Mouse (Mus musculus) intestine, postnatal 0 days (tissue): ENCODE data around the gene Sipa1l1. TPM values are rescaled to one million over a fixed set of nuclear protein-coding genes. Genes with fewer than 3 reads are reported as not detected.

Source experiments
- ATAC-seq: fragments of 200-750 bp; cut with Nextera tagmentation; 2 replicates; pipeline ENCODE4 v1.8.0; 2017; ENCODE audit warnings: mild to moderate bottlenecking, moderate TSS enrichment, moderate library complexity
- H3K27ac ChIP-seq: fragments of 300-500 bp; sonication (generic); 2 replicates; pipeline ENCODE4 v1.5.1; 2014; ENCODE audit warnings: mild to moderate bottlenecking, low read depth, low read length, moderate library complexity
- H3K27me3 ChIP-seq: fragments of 300-500 bp; sonication (generic); replicated peaks from 2 replicates; pipeline ENCODE4 v1.6.1; 2014; ENCODE audit warnings: low read length, mixed read lengths; ENCODE audit not compliant: control insufficient read depth, insufficient read depth
- H3K36me3 ChIP-seq: fragments of 300-500 bp; sonication (generic); 2 replicates; pipeline ENCODE4 v1.6.1; 2014; ENCODE audit warnings: mild to moderate bottlenecking, moderate library complexity; ENCODE audit not compliant: control insufficient read depth, insufficient read depth
- H3K4me1 ChIP-seq: fragments of 300-500 bp; sonication (generic); replicated peaks from 2 replicates; pipeline ENCODE4 v1.6.1; 2014; ENCODE audit warnings: antibody characterized with exemption, low read length, mixed read lengths; ENCODE audit not compliant: control insufficient read depth, insufficient read depth
- H3K4me2 ChIP-seq: fragments of 300-500 bp; sonication (generic); replicated peaks from 2 replicates; pipeline ENCODE4 v1.6.1; 2014; ENCODE audit warnings: low read depth, mild to moderate bottlenecking, moderate library complexity
- H3K4me3 ChIP-seq: fragments of 300-500 bp; sonication (generic); 2 replicates; pipeline ENCODE4 v1.5.1; 2014; ENCODE audit warnings: low read depth, low read length
- H3K9ac ChIP-seq: fragments of 300-500 bp; sonication (generic); 2 replicates; pipeline ENCODE4 v1.6.1; 2014; ENCODE audit warnings: mild to moderate bottlenecking, low read depth, low read length
- H3K9me3 ChIP-seq: fragments of 300-500 bp; sonication (generic); 2 replicates; pipeline ENCODE4 v1.6.1; 2016; ENCODE audit warnings: mixed run types; ENCODE audit not compliant: control insufficient read depth
- CTCF ChIP-seq: sonication (generic); IDR thresholded peaks from 2 replicates; pipeline ENCODE4 v1.5.1; 2016; ENCODE audit warnings: low read depth, mild to moderate bottlenecking, control low read depth, antibody characterized with exemption, moderate library complexity
- WGBS: fragments of 180-500 bp; shearing (Covaris S2); extraction: QIAGEN DNeasy Blood & Tissue Kit; methylation state at CpG from one replicate; pipeline ENCODE4 v1.1.7; 2014; 5-methylcytosine and 5-hydroxymethylcytosine counted together
- polyA plus RNA-seq: library from polyadenylated mRNA; unstranded; fragments of >200 nt; fragmentation: Nextera tagmentation; extraction: Ambion mirVana; gene quantifications from 2 replicates; pipeline ENCODE4 v1.2.1, GENCODE M21; 2015

The Sipa1l1 gene
- polyA plus RNA-seq, 1 experiment from 2014 or later, result 10.2 TPM

DNA sequence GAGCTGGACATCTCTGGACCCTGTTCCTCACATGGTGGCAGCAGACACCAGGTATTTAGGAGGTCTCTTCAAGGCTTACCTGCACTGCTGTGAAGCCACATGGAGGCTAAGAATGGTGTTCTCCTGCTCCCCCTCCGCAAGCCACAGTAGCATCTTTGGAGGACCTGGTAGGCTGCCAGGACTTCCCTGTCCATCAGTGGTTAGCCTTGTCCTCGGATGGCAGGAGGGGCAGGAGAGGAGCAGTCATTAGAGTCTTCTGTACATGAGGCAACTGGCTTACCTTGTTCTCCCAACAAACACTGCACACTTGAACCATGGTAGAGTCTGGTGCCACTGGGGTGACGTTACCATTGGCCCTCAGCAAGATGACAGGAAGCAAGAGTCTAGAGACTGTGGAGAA is 198.9 kb downstream of the Sipa1l1 start:
- H3K4me2 ChIP-seq, result no peak overlapping the region
- no peak overlapping the region for H3K4me3 ChIP-seq
- no peak overlapping the region for H3K9ac ChIP-seq
- H3K4me1 ChIP-seq, result peaks cover 9% of the 10 kb centered on the region; the same call in 1 of the 2 replicates
- 0 out of 2 replicates have a peak, but pooled peaks have one; percentile 7 for TF ChIP-seq CTCF
- H3K36me3 ChIP-seq, result peaks cover 10% of the 10 kb centered on the region
- H3K27me3 ChIP-seq, result no peaks in the 10 kb centered on the region
- no peak overlapping the region for H3K27ac ChIP-seq
- no peaks in the 10 kb centered on the region for H3K9me3 ChIP-seq
- no peak for ATAC-seq
- WGBS, result 91% methylated on average over 3 of the region's 3 CpGs

- Histone ChIP-seq H3K4me3 (no peak overlapping the region), H3K27me3 (no peaks in the 10 kb centered on the region), H3K4me1 (peaks cover 6% of the 10 kb centered on the region; the same call in 1 of the 2 replicates), H3K36me3 (peaks cover 14% of the 10 kb centered on the region), H3K9ac (no peak overlapping the region), H3K9me3 (no peaks in the 10 kb centered on the region), H3K4me2 (no peak overlapping the region), H3K27ac (no peak overlapping the region)
- TF ChIP-seq CTCF, result no peak
- no peak for ATAC-seq
- 86% methylated on average over 5 of the region's 5 CpGs for WGBS
Measured at GRCm38 (mm10) chr12:82369402-82370160, 200.5 kb downstream of the Sipa1l1 start.

- no peak for TF ChIP-seq CTCF
- Histone ChIP-seq H3K4me3 (no peak overlapping the region), H3K36me3 (peaks cover 14% of the 10 kb centered on the region), H3K4me2 (no peak overlapping the region), H3K27ac (no peak overlapping the region), H3K9ac (no peak overlapping the region), H3K27me3 (no peaks in the 10 kb centered on the region), H3K9me3 (no peaks in the 10 kb centered on the region), H3K4me1 (peaks cover 6% of the 10 kb centered on the region; the same call in 1 of the 2 replicates)
- 73% methylated on average over 3 of the region's 3 CpGs for WGBS
- ATAC-seq, result no peak
Measured at GRCm38 (mm10) chr12:82371266-82371665, 202.1 kb downstream of the Sipa1l1 start.

GRCm38 (mm10) chr12:82374020-82374419 is 204.9 kb downstream of the Sipa1l1 start:
- no peak overlapping the region for H3K27ac ChIP-seq
- no peaks in the 10 kb centered on the region for H3K4me1 ChIP-seq
- no peaks in the 10 kb centered on the region for H3K9me3 ChIP-seq
- H3K4me2 ChIP-seq, result no peak overlapping the region
- H3K4me3 ChIP-seq, result no peak overlapping the region
- H3K36me3 ChIP-seq, result peaks cover 14% of the 10 kb centered on the region; the same call in 1 of the 2 replicates
- H3K9ac ChIP-seq, result no peak overlapping the region
- ATAC-seq, result no peak
- H3K27me3 ChIP-seq, result no peaks in the 10 kb centered on the region
- no peak for TF ChIP-seq CTCF

DNA sequence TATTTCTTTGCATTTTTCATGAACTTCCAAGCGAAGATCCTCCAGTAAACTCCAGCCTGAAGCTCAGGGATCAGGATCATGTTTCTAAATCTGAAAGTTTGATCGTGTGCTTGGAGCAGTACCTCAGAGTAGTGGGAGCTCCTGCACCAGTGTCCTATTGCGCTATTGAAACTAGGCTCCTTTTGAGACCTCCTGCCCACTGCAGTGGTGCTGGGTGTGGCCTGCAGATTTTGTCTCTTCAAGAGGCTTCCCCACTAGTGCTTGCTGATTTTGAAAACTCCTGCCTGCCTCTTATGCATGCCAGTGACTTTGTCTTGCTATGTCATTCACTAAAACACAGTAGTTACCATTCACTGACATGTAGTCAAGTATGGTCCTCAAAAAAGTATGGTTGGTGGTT is 213.8 kb downstream of the Sipa1l1 start:
- no peaks in the 10 kb centered on the region for H3K4me1 ChIP-seq
- ATAC-seq, result no peak
- 87% methylated on average over 3 of the region's 3 CpGs for WGBS
- no peaks in the 10 kb centered on the region for H3K27me3 ChIP-seq
- no peak overlapping the region for H3K4me2 ChIP-seq
- no peak overlapping the region for H3K9ac ChIP-seq
- peaks cover 6% of the 10 kb centered on the region; the same call in 1 of the 2 replicates for H3K36me3 ChIP-seq
- no peak for TF ChIP-seq CTCF
- H3K27ac ChIP-seq, result no peak overlapping the region
- no peaks in the 10 kb centered on the region for H3K9me3 ChIP-seq
- H3K4me3 ChIP-seq, result no peak overlapping the region

GRCm38 (mm10) chr12:82384719-82385118 is 215.6 kb downstream of the Sipa1l1 start:
- no peak for TF ChIP-seq CTCF
- ATAC-seq, result no peak
- Histone ChIP-seq H3K4me3 (no peak overlapping the region), H3K27ac (no peak overlapping the region), H3K4me2 (no peak overlapping the region), H3K27me3 (no peaks in the 10 kb centered on the region), H3K4me1 (no peaks in the 10 kb centered on the region), H3K9ac (no peak overlapping the region), H3K36me3 (peaks cover 6% of the 10 kb centered on the region; the same call in 1 of the 2 replicates), H3K9me3 (no peaks in the 10 kb centered on the region)
- WGBS, result 87% methylated on average over 8 of the region's 8 CpGs
